Mouse (Mus musculus) kidney, embryonic 15.5 days (tissue): ENCODE results near the gene Smim10l2a. TPM values are rescaled to one million over a fixed set of nuclear protein-coding genes. Genes with fewer than 3 reads are reported as not detected.

Experiments
- ATAC-seq: fragments of 200-750 bp; cut with Nextera tagmentation; replicated peaks from 2 replicates; pipeline ENCODE4 v1.8.0; 2017; ENCODE audit warnings: moderate TSS enrichment; ENCODE audit not compliant: low FRiP score
- H3K27ac ChIP-seq: fragments of 300-500 bp; sonication (generic); 2 replicates; pipeline ENCODE4 v1.5.1; 2015; ENCODE audit warnings: mild to moderate bottlenecking, inconsistent platforms
- H3K27me3 ChIP-seq: fragments of 300-500 bp; sonication (generic); 2 replicates; pipeline ENCODE4 v1.6.1; 2015; ENCODE audit warnings: inconsistent platforms
- H3K36me3 ChIP-seq: fragments of 300-500 bp; sonication (generic); 2 replicates; pipeline ENCODE4 v1.6.1; 2015; ENCODE audit warnings: inconsistent platforms
- H3K4me1 ChIP-seq: fragments of 300-500 bp; sonication (generic); 2 replicates; pipeline ENCODE4 v1.6.1; 2015; ENCODE audit warnings: inconsistent platforms
- H3K4me2 ChIP-seq: fragments of 300-500 bp; sonication (generic); 2 replicates; pipeline ENCODE4 v1.6.1; 2015; ENCODE audit warnings: moderate library complexity, mild to moderate bottlenecking, inconsistent platforms
- H3K4me3 ChIP-seq: fragments of 300-500 bp; sonication (generic); replicated peaks from 2 replicates; pipeline ENCODE4 v1.5.1; 2015; ENCODE audit warnings: mild to moderate bottlenecking, inconsistent platforms
- H3K9ac ChIP-seq: fragments of 300-500 bp; sonication (generic); 2 replicates; pipeline ENCODE4 v1.6.1; 2015; ENCODE audit warnings: mild to moderate bottlenecking, inconsistent platforms
- H3K9me3 ChIP-seq: fragments of 300-500 bp; sonication (generic); replicated peaks from 2 replicates; pipeline ENCODE4 v1.6.1; 2016; ENCODE audit warnings: inconsistent platforms
- WGBS: fragments of 180-500 bp; shearing (Covaris S2); methylation state at CpG from one replicate; pipeline ENCODE4 v1.1.7; 2015; ENCODE audit warnings: mixed read lengths; 5-methylcytosine and 5-hydroxymethylcytosine counted together
- polyA plus RNA-seq: library from polyadenylated mRNA; unstranded; fragments of >200 nt; fragmentation: Nextera tagmentation; extraction: Ambion mirVana; gene quantifications from 2 replicates; pipeline ENCODE4 v1.2.1, GENCODE M21; 2015

Gene Smim10l2a
- polyA plus RNA-seq, 1 experiment from 2014 or later, result 6.7 TPM

DNA sequence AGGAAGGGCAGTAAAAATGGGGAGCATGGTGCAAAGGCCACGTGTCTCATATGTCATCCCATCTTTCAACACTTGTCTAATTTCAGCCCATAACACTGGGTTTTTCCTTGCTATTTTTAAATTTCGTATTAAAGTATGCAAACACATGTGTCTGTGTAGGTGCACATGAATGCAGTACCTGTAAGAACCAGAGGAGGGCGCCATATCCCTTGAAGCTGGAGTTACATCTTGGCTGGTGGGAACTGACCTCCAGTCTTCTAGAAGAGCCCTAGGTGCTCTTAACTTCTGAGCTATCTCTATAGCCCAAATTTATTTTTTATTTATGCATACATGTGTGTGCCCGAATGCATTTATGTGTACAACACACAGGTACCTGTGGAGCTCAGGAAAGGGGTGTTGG lies 43.2 kb downstream of the Smim10l2a start:
- Histone ChIP-seq H3K4me3 (no peak overlapping the region), H3K27ac (no peak overlapping the region), H3K36me3 (no peaks in the 10 kb centered on the region), H3K4me1 (no peaks in the 10 kb centered on the region), H3K9ac (no peak overlapping the region), H3K27me3 (no peaks in the 10 kb centered on the region), H3K4me2 (no peak overlapping the region), H3K9me3 (no peaks in the 10 kb centered on the region)
- WGBS, result 72% methylated on average over 4 of the region's 4 CpGs
- no peak for ATAC-seq

Other genes with a start within 250 kb of the Smim10l2a start
- 0.30 and 0.49 TPM in 2 replicates for gene 3830403N18Rik, start 238.0 kb upstream of the Smim10l2a start, polyA plus RNA-seq
- gene Gm773, start 161.7 kb upstream of the Smim10l2a start, polyA plus RNA-seq, result not detected in 2 replicates
- gene Zfp449, start 28.2 kb upstream of the Smim10l2a start, polyA plus RNA-seq, result 8.3 and 8.9 TPM in 2 replicates
- gene Gm2174, start 73.4 kb downstream of the Smim10l2a start, polyA plus RNA-seq, result 2.3 and 3.2 TPM in 2 replicates
- 28.0 and 29.1 TPM in 2 replicates for gene Ints6l, start 80.3 kb downstream of the Smim10l2a start, polyA plus RNA-seq
- not detected in 2 replicates for gene Gm10477, start 150.2 kb downstream of the Smim10l2a start, polyA plus RNA-seq
- gene Gm648, start 175.0 kb downstream of the Smim10l2a start, polyA plus RNA-seq, result not detected in 2 replicates
- gene Mmgt1, start 223.5 kb downstream of the Smim10l2a start, polyA plus RNA-seq, result 26.4 and 29.7 TPM in 2 replicates
- 11.3 and 11.8 TPM in 2 replicates for gene Slc9a6, start 235.2 kb downstream of the Smim10l2a start, polyA plus RNA-seq